Mouse (Mus musculus) urinary bladder, adult 2 months (tissue): ENCODE results near the gene Gm20388. TPM values are rescaled to one million over a fixed set of nuclear protein-coding genes. Genes with fewer than 3 reads are reported as not detected.

ENCODE experiments used
- DNase-seq: peaks from one replicate; pipeline ENCODE4 v3.0.0; 2022; ENCODE audit warnings: low spot score
- polyA plus RNA-seq: library from polyadenylated mRNA; depleted of rRNA; stranded (reverse); fragments of >200 nt; gene quantifications from 2 replicates; pipeline ENCODE4 v1.2.3, GENCODE M21; 2012

Gm20388 gene
- polyA plus RNA-seq, 1 experiment: 50.2 TPM

- DNase-seq: no peak
These were observed 252.7 kb downstream of the Gm20388 start for GRCm38 (mm10) chr8:120163376-120163775.

- DNase-seq: no peak
These were observed 253.4 kb downstream of the Gm20388 start for GRCm38 (mm10) chr8:120164026-120164425.

GRCm38 (mm10) chr8:120167136-120167535 is 256.5 kb downstream of the Gm20388 start:
- no peak for DNase-seq

GRCm38 (mm10) chr8:120167821-120168220 is 257.2 kb downstream of the Gm20388 start:
- DNase-seq: no peak

GRCm38 (mm10) chr8:120169119-120169518 is 258.5 kb downstream of the Gm20388 start:
- no peak for DNase-seq

DNA sequence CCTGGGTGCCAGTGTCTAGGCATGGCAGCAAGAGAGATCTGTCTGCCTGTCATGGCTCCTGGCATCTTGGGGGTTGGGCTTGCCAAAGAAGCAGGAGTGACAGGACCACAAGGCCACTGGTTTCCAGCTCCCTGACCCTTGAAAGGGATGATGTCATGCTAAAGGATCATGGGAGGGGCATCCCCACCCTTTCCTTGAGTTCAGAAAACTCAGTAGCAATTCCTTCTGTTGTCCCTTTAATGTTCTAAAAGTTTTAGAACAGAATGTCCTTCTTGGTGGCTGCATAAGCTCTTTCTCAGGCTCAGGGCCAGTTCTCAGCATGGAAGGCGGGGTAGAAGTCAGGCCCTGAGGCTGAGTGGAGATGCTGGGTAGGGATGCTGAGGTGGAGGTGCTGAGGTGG is 262.6 kb downstream of the Gm20388 start:
- DNase-seq: no peak

- no peak for DNase-seq
These were observed 264.0 kb downstream of the Gm20388 start for GRCm38 (mm10) chr8:120174606-120175005.

- no peak for DNase-seq
These were observed 266.0 kb downstream of the Gm20388 start for GRCm38 (mm10) chr8:120176605-120177004.

GRCm38 (mm10) chr8:120177318-120178123 is 266.9 kb downstream of the Gm20388 start, which contains the start of gene Fam92b:
Fam92b (minus strand) TSS chr8:120177466.
- DNase-seq: no peak

GRCm38 (mm10) chr8:120178124-120178514 is 267.5 kb downstream of the Gm20388 start:
- DNase-seq: no peak

GRCm38 (mm10) chr8:120179027-120179431 is 268.4 kb downstream of the Gm20388 start:
- peak; percentile 90 for DNase-seq

DNA sequence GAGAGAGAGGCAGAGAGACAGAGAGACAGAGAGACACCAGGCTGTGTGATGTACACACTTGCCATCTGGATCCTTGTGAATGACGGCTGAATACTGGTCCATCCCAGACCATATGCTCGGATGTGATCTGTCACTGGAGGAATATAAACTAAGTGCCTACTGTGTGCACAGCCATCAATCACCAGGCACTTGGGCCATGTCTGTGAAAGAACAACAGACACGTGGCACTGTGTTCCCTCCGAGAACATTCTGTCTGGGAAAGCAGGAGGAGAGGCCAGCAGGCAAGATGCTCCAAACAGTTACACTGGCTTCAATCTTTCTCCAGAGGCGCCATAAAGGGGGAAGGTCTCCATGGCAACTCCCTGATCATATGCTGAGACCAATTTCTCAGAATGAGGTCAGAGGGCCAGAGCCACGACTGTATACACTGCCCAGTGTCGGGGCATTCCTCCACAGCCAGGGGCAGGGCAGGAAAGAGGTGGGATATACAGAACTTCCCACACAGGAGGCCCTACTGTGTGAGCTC is 269.9 kb downstream of the Gm20388 start:
- no peak for DNase-seq

GRCm38 (mm10) chr8:120181274-120181673 is 270.6 kb downstream of the Gm20388 start:
- DNase-seq: no peak

- no peak for DNase-seq
These were observed 271.3 kb downstream of the Gm20388 start for GRCm38 (mm10) chr8:120181861-120182414.

- no peak for DNase-seq
These were observed 273.7 kb downstream of the Gm20388 start for GRCm38 (mm10) chr8:120184366-120184765.

- DNase-seq: no peak
These were observed 274.5 kb downstream of the Gm20388 start for GRCm38 (mm10) chr8:120184850-120185792.

GRCm38 (mm10) chr8:120186454-120186853 is 275.8 kb downstream of the Gm20388 start:
- DNase-seq: no peak

- DNase-seq: no peak
These were observed 277.9 kb downstream of the Gm20388 start for GRCm38 (mm10) chr8:120188510-120188909.

- no peak for DNase-seq
These were observed 278.8 kb downstream of the Gm20388 start for GRCm38 (mm10) chr8:120189440-120189839.

DNA sequence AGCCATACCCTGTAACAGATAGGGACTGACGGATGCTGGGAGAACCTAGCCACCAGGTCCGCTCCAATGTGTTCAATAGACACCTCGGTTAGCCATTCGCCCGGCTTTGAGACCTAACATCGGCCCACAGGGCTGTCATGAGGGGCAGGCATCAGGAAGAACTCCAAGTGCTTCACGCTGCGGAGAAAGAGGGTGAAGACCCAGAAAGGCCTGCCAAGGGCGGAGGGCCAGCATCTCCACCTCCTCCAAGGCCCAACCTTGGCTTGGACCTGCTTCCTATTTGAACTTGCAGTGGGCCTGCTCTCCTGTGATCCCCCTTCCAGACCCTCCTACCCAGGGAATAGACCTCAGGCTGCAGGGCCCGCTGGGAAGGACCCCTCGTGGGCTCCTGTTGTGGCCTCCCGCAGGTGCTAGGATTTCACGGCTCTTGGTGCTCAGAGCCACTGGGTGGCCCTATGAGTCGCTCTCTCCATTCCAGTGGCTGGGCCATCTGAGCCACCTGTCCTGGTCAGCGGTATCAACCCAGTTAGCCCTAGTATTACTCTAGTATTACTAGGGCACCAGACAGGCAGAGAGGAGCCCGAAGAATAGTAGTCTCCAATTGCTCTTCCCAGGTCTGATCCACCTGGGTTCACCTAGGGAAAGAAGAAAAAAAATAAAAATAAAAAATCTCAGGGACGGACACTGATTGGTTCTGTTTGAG is 279.6 kb downstream of the Gm20388 start:
- no peak for DNase-seq

DNA sequence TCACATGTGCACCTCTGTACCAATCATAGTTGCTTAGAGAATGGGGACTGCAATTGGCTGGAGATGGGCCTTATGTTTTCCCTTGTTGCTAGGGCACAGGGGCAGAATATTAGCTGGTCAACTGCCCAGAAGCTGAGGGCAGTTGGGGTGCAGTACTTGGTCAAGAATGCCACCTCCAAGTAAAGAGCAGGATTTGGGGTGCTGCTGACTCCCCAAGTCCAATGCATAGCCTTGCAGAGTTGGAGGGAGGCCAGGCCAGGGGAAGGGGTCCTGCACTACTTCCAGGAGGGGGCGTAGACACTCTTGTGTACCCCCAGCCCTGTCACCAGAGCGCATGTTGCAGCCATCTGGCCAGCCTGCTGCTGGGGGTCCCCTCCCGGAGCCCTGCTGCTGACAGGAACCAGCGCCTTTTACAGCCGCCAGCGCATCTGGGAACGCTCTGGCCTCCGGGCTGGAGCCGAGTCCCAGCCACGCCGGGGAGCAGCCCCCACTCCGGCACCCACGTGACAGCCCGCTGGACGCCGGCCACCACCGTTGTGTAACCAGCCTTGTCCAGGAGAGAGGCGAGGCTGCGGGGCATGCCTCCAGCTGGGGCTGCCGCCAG is 280.3 kb downstream of the Gm20388 start:
- DNase-seq: peak; percentile 81
